Comparison of ENCODE assay signal across 8 mouse cellular contexts in the genomic region with DNA sequence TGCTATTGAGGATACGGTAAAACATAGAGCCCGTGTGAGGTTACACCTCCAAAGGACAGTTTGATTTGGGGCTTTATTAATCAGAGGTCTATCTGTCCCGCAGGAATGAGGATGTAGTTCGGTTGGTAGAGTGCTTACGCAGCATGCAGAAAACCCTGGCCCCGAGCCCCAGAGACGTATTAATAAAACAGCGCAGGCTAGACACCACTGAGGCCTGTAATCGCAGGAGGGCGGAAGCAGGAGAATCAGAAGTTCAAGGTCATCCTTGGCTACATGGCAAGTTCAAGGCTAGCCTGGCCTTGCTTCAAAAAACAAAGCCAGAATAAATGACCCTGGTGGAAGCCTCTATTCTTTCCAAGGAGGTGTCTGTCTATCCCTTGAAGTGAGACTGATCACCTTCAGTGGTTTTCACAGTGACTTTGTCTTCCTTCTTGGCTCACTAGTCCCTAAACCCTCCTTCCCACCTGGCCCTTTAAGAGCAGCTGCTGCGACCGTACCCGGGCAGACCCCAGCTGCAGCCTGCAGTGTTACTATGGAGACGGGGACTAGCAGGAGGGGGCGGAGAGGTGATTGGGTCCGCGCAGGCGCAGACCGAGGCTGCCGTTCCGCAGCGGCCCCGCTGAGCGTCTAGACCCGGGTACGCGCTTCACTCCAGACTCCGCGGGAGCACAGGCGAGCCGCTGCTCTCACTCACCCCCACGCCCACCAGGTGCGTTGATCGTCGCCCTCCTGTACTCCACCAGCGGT. TPM values are rescaled to one million over a fixed set of nuclear protein-coding genes. Genes with fewer than 3 reads are reported as not detected.
DNase-seq lines count a peak whose midpoint lies in the region; ATAC-seq lines count a peak whose summit lies in the region.

A gene (plus strand): TSS at position 622 of the 747 bp plus-strand sequence.

- no peak for ATAC-seq in monocyte, adult 5-6 weeks (replicated peaks; ENCODE audit: insufficient number of reproducible peaks, low FRiP score, low TSS enrichment, poor library complexity, severe bottlenecking)

- H3K27me3 ChIP-seq in megakaryocyte, embryonic 14.5 days (replicated peaks), result peaks cover 88% of the 10 kb centered on the region

- peak; percentile 96 for DNase-seq in ZHBTc4 (ENCODE audit: low read depth, low spot score)
- DNase-seq in cerebellum, postnatal 25 days, result peak; percentile 93 to 96
- DNase-seq in gastrocnemius, postnatal 10 days, result peak; percentile 81
- peak; percentile 51 for DNase-seq in induced T-regulatory cell, adult 2 months (ENCODE audit: low read depth)
- peak; percentile 91 to 93 for DNase-seq in left cerebral cortex, postnatal 10 days (ENCODE audit: extremely low spot score in 1 of 2, low spot score in 2 of 2)
- peak; percentile 91 for DNase-seq in right cerebral cortex, postnatal 14 days

- intact Hi-C loops in left cerebral cortex, postnatal 10 days (cut with DNase I), result no loop called here

- peaks cover 51% of the 10 kb centered on the region for H3K4me1 ChIP-seq in megakaryocyte, embryonic 14.5 days

- H3K4me3 ChIP-seq in megakaryocyte, embryonic 14.5 days (replicated peaks), result peak within 1 kb of the TSS; percentile 90

- H3K36me3 ChIP-seq in megakaryocyte, embryonic 14.5 days (replicated peaks; ENCODE audit: low read length), result no peaks in the 10 kb centered on the region

- 0 out of 2 replicates have a peak, but pooled peaks cover 4% of the 10 kb centered on the region for H3K9me3 ChIP-seq in megakaryocyte, embryonic 14.5 days

RNA-seq across cellular contexts. Expression of the gene that starts here (rescaled TPM):
- total RNA-seq in gastrocnemius, postnatal 10 days (2021), result 10 to 100 TPM; 20.6 to 24.5 TPM
- total RNA-seq in left cerebral cortex, postnatal 10 days (2021), result 100 to 1,000 TPM; 210 to 223 TPM
- not detected in 2 replicates for polyA plus RNA-seq in megakaryocyte, embryonic 14.5 days (2012; ENCODE audit: insufficient read depth, low replicate concordance)
- total RNA-seq in monocyte, adult 5-6 weeks (2017), result 0.10 TPM in 1 of 3 replicates, not detected in the others

Comparison
In these comparisons a context has a peak if more than half of its experiments do, and no peak if none do; other contexts are left out.
1. RNA of the gene that starts here (total RNA-seq): 210 to 223 TPM in left cerebral cortex, postnatal 10 days and 20.6 to 24.5 TPM in gastrocnemius, postnatal 10 days; 0.10 TPM in monocyte, adult 5-6 weeks; every median in the first group is over 10 times any median in the second.
2. RNA of the gene that starts here (total RNA-seq): 210 to 223 TPM in left cerebral cortex, postnatal 10 days; 20.6 to 24.5 TPM in gastrocnemius, postnatal 10 days; every median in the first group is over 4 times any median in the second.
3. Peak in every context shown above with its lines, with median percentiles within 50 percentile points of each other: DNase-seq.